18 mouse cellular contexts compared by ENCODE assay signal in genomic region chr7:130183960-130184359, GRCm38 (mm10).
DNase-seq lines count a peak whose midpoint lies in the region; ATAC-seq and TF ChIP-seq lines count a peak whose summit lies in the region.
"Had no signal": no experiment of that assay in that cellular context is flagged by ENCODE, and none has a peak within 500 bp of the region (broad histone marks: within the 10 kb centered on the region; RNA-seq: fewer than 3 reads in every experiment).

No protein-coding gene starts in this region.

- TF ChIP-seq CTCF in midbrain, postnatal 0 days (IDR thresholded peaks at IDR 0.05) = no peak
- TF ChIP-seq CTCF in cortical plate, adult 2 months (IDR thresholded peaks at IDR 0.05; ENCODE audit: extremely low read depth, insufficient read depth, low read length) = no peak

- DNase-seq in forebrain, embryonic 10.5 days (ENCODE audit: extremely low spot score, low spot score) = no peak
- DNase-seq in midbrain, postnatal 0 days (ENCODE audit: low spot score) = peak; percentile 22
- no peak for DNase-seq in left cerebral cortex, postnatal 14 days (ENCODE audit: low spot score in 2 of 2)
- no peak for DNase-seq in layer of hippocampus, adult 8-10 months (ENCODE audit: low spot score in 2 of 2)
- DNase-seq: adrenal gland, postnatal 10 days; cerebellum, adult 18-20 months; heart, adult 2 months; kidney, adult 9 months; layer of hippocampus, adult 9-11 months; thymus, adult 18-20 months had no signal

- H3K27me3 ChIP-seq in forebrain, embryonic 16.5 days (replicated peaks; ENCODE audit: control insufficient read depth, insufficient read depth, low read length) = no peaks in the 10 kb centered on the region
- peaks cover 5% of the 10 kb centered on the region for H3K27me3 ChIP-seq in forebrain, embryonic 10.5 days (ENCODE audit: poor library complexity, severe bottlenecking)
- H3K27me3 ChIP-seq in midbrain, postnatal 0 days (ENCODE audit: insufficient read depth, low read length) = no peaks in the 10 kb centered on the region
- H3K27me3 ChIP-seq in midbrain, embryonic 13.5 days = peaks cover 6% of the 10 kb centered on the region; the same call in 1 of the 2 replicates
- H3K27me3 ChIP-seq in limb, embryonic 13.5 days = no peaks in the 10 kb centered on the region; the same call in 1 of the 2 replicates
- H3K27me3 ChIP-seq: heart, embryonic 15.5 days; liver, embryonic 12.5 days; midbrain, embryonic 15.5 days had no signal

- no peak for TF ChIP-seq POLR2A in cortical plate, adult 2 months (IDR thresholded peaks at IDR 0.05; ENCODE audit: extremely low read depth, insufficient read depth, low read length)

- no peak overlapping the region for H3K27ac ChIP-seq in forebrain, embryonic 16.5 days (ENCODE audit: low read length)
- H3K27ac ChIP-seq in forebrain, embryonic 10.5 days = no peak overlapping the region
- no peak overlapping the region for H3K27ac ChIP-seq in midbrain, postnatal 0 days (ENCODE audit: low read depth, low read length)
- H3K27ac ChIP-seq in midbrain, embryonic 13.5 days = no peak overlapping the region
- peak overlapping the region; percentile 52; the same call in 1 of the 2 replicates for H3K27ac ChIP-seq in cortical plate, adult 2 months (ENCODE audit: insufficient read depth, low read length)
- H3K27ac ChIP-seq in limb, embryonic 13.5 days = peak overlapping the region; percentile 89
- H3K27ac ChIP-seq: heart, adult 2 months; heart, embryonic 15.5 days; liver, embryonic 12.5 days; midbrain, embryonic 15.5 days had no signal

- no peak overlapping the region for H3K4me2 ChIP-seq in forebrain, embryonic 16.5 days (ENCODE audit: low read length)
- no peak overlapping the region for H3K4me2 ChIP-seq in midbrain, postnatal 0 days (ENCODE audit: low read depth, low read length, poor library complexity, severe bottlenecking)
- H3K4me2 ChIP-seq in midbrain, embryonic 13.5 days (replicated peaks) = no peak overlapping the region
- no peak overlapping the region for H3K4me2 ChIP-seq in limb, embryonic 13.5 days (replicated peaks)
- H3K4me2 ChIP-seq: heart, embryonic 15.5 days; liver, embryonic 12.5 days; midbrain, embryonic 15.5 days had no signal

- no peaks in the 10 kb centered on the region for H3K9me3 ChIP-seq in forebrain, embryonic 16.5 days (ENCODE audit: control insufficient read depth, low read length)
- no peaks in the 10 kb centered on the region; the same call in 1 of the 2 replicates for H3K9me3 ChIP-seq in forebrain, embryonic 10.5 days
- no peaks in the 10 kb centered on the region for H3K9me3 ChIP-seq in midbrain, postnatal 0 days (ENCODE audit: low read length)
- no peaks in the 10 kb centered on the region for H3K9me3 ChIP-seq in midbrain, embryonic 13.5 days
- no peaks in the 10 kb centered on the region for H3K9me3 ChIP-seq in limb, embryonic 13.5 days
- H3K9me3 ChIP-seq: heart, embryonic 15.5 days; liver, embryonic 12.5 days; midbrain, embryonic 15.5 days had no signal

- H3K9ac ChIP-seq in forebrain, embryonic 16.5 days (replicated peaks; ENCODE audit: low read depth, low read length) = no peak overlapping the region
- no peak overlapping the region for H3K9ac ChIP-seq in midbrain, postnatal 0 days (replicated peaks; ENCODE audit: low read length, poor library complexity, severe bottlenecking)
- H3K9ac ChIP-seq in midbrain, embryonic 13.5 days (replicated peaks) = no peak overlapping the region
- H3K9ac ChIP-seq in limb, embryonic 13.5 days = no peak overlapping the region
- H3K9ac ChIP-seq: forebrain, postnatal 0 days; heart, embryonic 15.5 days; liver, embryonic 12.5 days; midbrain, embryonic 15.5 days had no signal

- 0 out of 2 replicates have a peak, but pooled peaks have one; percentile 23 for ATAC-seq in forebrain, embryonic 16.5 days
- ATAC-seq in midbrain, postnatal 0 days (ENCODE audit: low FRiP score) = no peak
- no peak for ATAC-seq in midbrain, embryonic 13.5 days
- peak; percentile 88 for ATAC-seq in limb, embryonic 13.5 days (ENCODE audit: low FRiP score, low read depth)
- ATAC-seq: forebrain, postnatal 0 days; liver, embryonic 12.5 days; midbrain, embryonic 15.5 days had no signal

- WGBS in forebrain, embryonic 16.5 days = 30% methylated on average over 5 of the region's 5 CpGs
- 81% methylated on average over 5 of the region's 5 CpGs for WGBS in forebrain, embryonic 10.5 days
- WGBS in midbrain, postnatal 0 days = 56% methylated on average over 5 of the region's 5 CpGs
- WGBS in midbrain, embryonic 13.5 days = 61% methylated on average over 5 of the region's 5 CpGs
- 51% methylated on average over 5 of the region's 5 CpGs for WGBS in limb, embryonic 13.5 days

- H3K4me1 ChIP-seq in forebrain, embryonic 16.5 days (replicated peaks; ENCODE audit: control insufficient read depth, insufficient read depth, low read length) = peaks cover 6% of the 10 kb centered on the region
- peaks cover 29% of the 10 kb centered on the region for H3K4me1 ChIP-seq in forebrain, embryonic 10.5 days
- no peaks in the 10 kb centered on the region for H3K4me1 ChIP-seq in midbrain, postnatal 0 days (ENCODE audit: insufficient read depth, low read length)
- H3K4me1 ChIP-seq in midbrain, embryonic 13.5 days (replicated peaks) = peaks cover 16% of the 10 kb centered on the region
- H3K4me1 ChIP-seq in cortical plate, adult 2 months (ENCODE audit: control insufficient read depth, insufficient read depth, low read length) = no peaks in the 10 kb centered on the region
- H3K4me1 ChIP-seq in limb, embryonic 13.5 days = peaks cover 45% of the 10 kb centered on the region

- intact Hi-C loops in left cerebral cortex, postnatal 14 days (cut with DNase I) = loop anchor here (10.0 kb wide), 1 partner anchor 529 kb away; no protein-coding TSS in a partner anchor

- H3K36me3 ChIP-seq in forebrain, embryonic 16.5 days (ENCODE audit: control insufficient read depth, insufficient read depth) = peaks cover 3% of the 10 kb centered on the region; the same call in 1 of the 2 replicates
- H3K36me3 ChIP-seq in forebrain, embryonic 10.5 days (replicated peaks) = peaks cover 82% of the 10 kb centered on the region
- H3K36me3 ChIP-seq in midbrain, postnatal 0 days (ENCODE audit: insufficient read depth, low read length) = no peaks in the 10 kb centered on the region
- peaks cover 32% of the 10 kb centered on the region for H3K36me3 ChIP-seq in midbrain, embryonic 13.5 days
- H3K36me3 ChIP-seq in limb, embryonic 13.5 days = peaks cover 72% of the 10 kb centered on the region
- H3K36me3 ChIP-seq: midbrain, embryonic 15.5 days had no signal

- no peak overlapping the region for H3K4me3 ChIP-seq in forebrain, embryonic 16.5 days (replicated peaks; ENCODE audit: low read length)
- no peak overlapping the region for H3K4me3 ChIP-seq in forebrain, embryonic 10.5 days
- no peak overlapping the region for H3K4me3 ChIP-seq in midbrain, postnatal 0 days (ENCODE audit: low read depth, low read length)
- H3K4me3 ChIP-seq in midbrain, embryonic 13.5 days (replicated peaks) = no peak overlapping the region
- H3K4me3 ChIP-seq in cortical plate, adult 2 months (ENCODE audit: insufficient read depth, low read length) = no peak overlapping the region
- no peak overlapping the region for H3K4me3 ChIP-seq in limb, embryonic 13.5 days
- H3K4me3 ChIP-seq: heart, adult 2 months; heart, embryonic 15.5 days; liver, embryonic 12.5 days; midbrain, embryonic 15.5 days had no signal

Comparison
In these comparisons a context has a peak if more than half of its experiments do, and no peak if none do; other contexts are left out.
1. ATAC-seq: peak in forebrain, embryonic 16.5 days (single experiment) and limb, embryonic 13.5 days (single experiment); none in midbrain, postnatal 0 days (single experiment) and midbrain, embryonic 13.5 days (single experiment).
2. H3K27ac ChIP-seq: peak in cortical plate, adult 2 months (single experiment) and limb, embryonic 13.5 days (single experiment); none in forebrain, embryonic 16.5 days (single experiment), forebrain, embryonic 10.5 days (single experiment), midbrain, postnatal 0 days (single experiment) and midbrain, embryonic 13.5 days (single experiment).